Mouse (Mus musculus) layer of hippocampus, adult 2 months (tissue): ENCODE measurements around the gene Senp6. TPM values are rescaled to one million over a fixed set of nuclear protein-coding genes. Genes with fewer than 3 reads are reported as not detected.
A peak's percentile ranks its signal among the peaks of the same experiment; 100 is the strongest.
"Not testable (repeated sequence)": the region's sequence is repeated elsewhere in the genome, so short reads cannot be mapped to it uniquely, and the experiment has no call there.

Experiments
- DNase-seq, 2 experiments: peaks; one replicate each; pipeline ENCODE4 v3.0.0; 2022; ENCODE audit warnings: low spot score in 2 of 2
- H3K27ac ChIP-seq: fragments of 200-600 bp; 2 replicates; pipeline ENCODE4 v1.8.1; 2022
- H3K4me3 ChIP-seq: fragments of 200-600 bp; 2 replicates; pipeline ENCODE4 v1.8.1; 2022; ENCODE audit warnings: mild to moderate bottlenecking
- CTCF ChIP-seq: fragments of 200-600 bp; conservative IDR thresholded peaks from 2 replicates; pipeline ENCODE4 v1.8.1; 2022; ENCODE audit warnings: antibody characterized with exemption, mild to moderate bottlenecking, moderate library complexity
- long read RNA-seq, 2 experiments: library from polyadenylated mRNA; stranded (forward); transcript quantifications; one replicate each; pipeline ENCODE4 v2.0.0; 2021; ENCODE audit warnings: borderline mapping rate in 2 of 2
- total RNA-seq, 2 experiments: library from RNA; stranded (reverse); gene quantifications; 2 replicates each; pipeline ENCODE4 v1.2.3; 2021

Senp6 gene
- 100 to 1,000 TPM in 1 of 2 experiments, 10 to 100 TPM in 1; 97.4 to 119 TPM for total RNA-seq
- long read RNA-seq, experiment 1, transcript Senp6-203 (24 exons, 3,495 nt), result major isoform, 19 of 53 reads
- long read RNA-seq, experiment 1, partial matches to known transcripts, result 2 of 53 reads
- long read RNA-seq, experiment 1, other reads (novel, unspliced or antisense), result 31 of 53 reads
- long read RNA-seq, experiment 2, full-length matches to known transcripts, result 27 of 69 reads
- long read RNA-seq, experiment 2, partial matches to known transcripts, result 15 of 69 reads
- long read RNA-seq, experiment 2, other reads (novel, unspliced or antisense), result 27 of 69 reads

GRCm38 (mm10) chr9:80066367-80067220, at the start of gene Senp6:
Gene Senp6 (plus strand): TSS chr9:80066903.
- peak within 1 kb of the TSS; percentile 99 for H3K27ac ChIP-seq
- H3K4me3 ChIP-seq, result peak within 1 kb of the TSS; percentile 89
- DNase-seq, result peak; percentile 37 to 65
- TF ChIP-seq CTCF, result no peak; the same call in 1 of the 2 replicates

- no peak overlapping the region for H3K27ac ChIP-seq
- no peak for DNase-seq
- no peak for TF ChIP-seq CTCF
- no peak overlapping the region for H3K4me3 ChIP-seq
These were observed 46.3 kb upstream of the Senp6 start for GRCm38 (mm10) chr9:80020429-80020828.

- no peak for DNase-seq
- H3K27ac ChIP-seq, result peak overlapping the region; percentile 80; the same call in 1 of the 2 replicates
- no peak for TF ChIP-seq CTCF
- no peak overlapping the region for H3K4me3 ChIP-seq
These were observed 45.1 kb upstream of the Senp6 start for GRCm38 (mm10) chr9:80021648-80022047.

- no peak for DNase-seq
- peak overlapping the region; percentile 80 for H3K27ac ChIP-seq
- TF ChIP-seq CTCF, result no peak
- H3K4me3 ChIP-seq, result no peak overlapping the region
These were observed 43.9 kb upstream of the Senp6 start for GRCm38 (mm10) chr9:80022821-80023220.

- H3K4me3 ChIP-seq, DNase-seq, H3K27ac ChIP-seq: not testable (repeated sequence)
These were observed 41.4 kb upstream of the Senp6 start for GRCm38 (mm10) chr9:80025347-80025746.

- Histone ChIP-seq H3K27ac (no peak overlapping the region), H3K4me3 (no peak overlapping the region)
- peak; percentile 40 to 62 for DNase-seq
- peak; percentile 96 for TF ChIP-seq CTCF
These were observed 40.7 kb upstream of the Senp6 start for GRCm38 (mm10) chr9:80026017-80026416.

- no peak for TF ChIP-seq CTCF
- no peak for DNase-seq
- H3K27ac ChIP-seq, result no peak overlapping the region
- H3K4me3 ChIP-seq, result no peak overlapping the region
These were observed 40.1 kb upstream of the Senp6 start for GRCm38 (mm10) chr9:80026581-80027021.

GRCm38 (mm10) chr9:80037262-80037996, 29.3 kb upstream of the Senp6 start:
- H3K4me3 ChIP-seq, result no peak overlapping the region

GRCm38 (mm10) chr9:80037997-80038383, 28.7 kb upstream of the Senp6 start:
- no peak for DNase-seq
- Histone ChIP-seq H3K27ac (no peak overlapping the region), H3K4me3 (no peak overlapping the region)
- no peak for TF ChIP-seq CTCF

More at GRCm38 (mm10) chr9:80037262-80037996, 29.3 kb upstream of the Senp6 start:
- H3K27ac ChIP-seq, result no peak overlapping the region
- no peak for DNase-seq
- no peak for TF ChIP-seq CTCF

- no peak for TF ChIP-seq CTCF
- H3K27ac ChIP-seq, result no peak overlapping the region
- DNase-seq, result no peak
- no peak overlapping the region for H3K4me3 ChIP-seq
These were observed 27.3 kb upstream of the Senp6 start for GRCm38 (mm10) chr9:80039296-80039815.

- H3K27ac ChIP-seq, DNase-seq, H3K4me3 ChIP-seq: not testable (repeated sequence)
These were observed 22.4 kb upstream of the Senp6 start for GRCm38 (mm10) chr9:80044301-80044700.

- not testable (repeated sequence) for DNase-seq, H3K4me3 ChIP-seq, H3K27ac ChIP-seq
These were observed 17.4 kb upstream of the Senp6 start for GRCm38 (mm10) chr9:80049271-80049670.

- no peak overlapping the region for H3K4me3 ChIP-seq
- no peak for DNase-seq
- no peak overlapping the region for H3K27ac ChIP-seq
- TF ChIP-seq CTCF, result no peak
These were observed 13.8 kb upstream of the Senp6 start for GRCm38 (mm10) chr9:80052951-80053350.
